In the genomic region with DNA sequence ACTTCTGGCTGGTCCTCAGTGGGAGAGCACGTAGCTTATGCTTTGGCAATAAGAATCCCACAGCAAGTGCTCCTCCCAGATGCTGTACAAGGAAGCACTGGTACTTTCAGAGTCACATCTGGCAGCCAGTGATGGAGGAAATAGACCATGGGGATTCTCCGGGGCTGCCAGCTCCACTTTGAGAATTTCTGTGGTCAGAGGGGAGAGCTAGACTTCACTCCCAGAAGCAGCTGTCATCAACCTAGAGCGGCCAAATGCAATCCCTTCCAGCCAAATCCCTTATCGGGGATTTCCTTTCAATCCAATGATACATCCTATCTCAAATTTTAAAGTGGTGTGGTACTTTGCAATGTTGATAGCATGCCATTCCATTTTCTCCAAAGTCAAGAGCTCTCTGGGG, we compare ENCODE assay signal across 12 mouse cellular contexts.
DNase-seq lines count a peak whose midpoint lies in the region; ATAC-seq and TF ChIP-seq lines count a peak whose summit lies in the region.
"Had no signal": no experiment of that assay in that cellular context is flagged by ENCODE, and none has a peak within 500 bp of the region (broad histone marks: within the 10 kb centered on the region; RNA-seq: fewer than 3 reads in every experiment).

No protein-coding gene starts in this region.

- peak; percentile 6 for DNase-seq in midbrain, postnatal 0 days (ENCODE audit: low spot score)
- DNase-seq in gastrocnemius, postnatal 10 days: peak; percentile 11
- DNase-seq in skeletal muscle tissue, adult 2 months (ENCODE audit: low read depth, low spot score): peak; percentile 51
- no peak for DNase-seq in left cerebral cortex, postnatal 10 days (ENCODE audit: extremely low spot score in 1 of 2, low spot score in 2 of 2)
- DNase-seq in thymus, adult 18-20 months: no peak
- DNase-seq: cerebellum, adult 9-11 months; kidney, postnatal 36 days had no signal

- 80% methylated on average over 4 of the region's 4 CpGs for WGBS in midbrain, postnatal 0 days
- WGBS in midbrain, embryonic 13.5 days: 80% methylated on average over 4 of the region's 4 CpGs
- 32% methylated on average over 4 of the region's 4 CpGs for WGBS in heart, embryonic 15.5 days

- no peaks in the 10 kb centered on the region for H3K9me3 ChIP-seq in midbrain, postnatal 0 days (ENCODE audit: low read length)
- no peaks in the 10 kb centered on the region for H3K9me3 ChIP-seq in midbrain, embryonic 13.5 days
- H3K9me3 ChIP-seq in heart, embryonic 15.5 days (replicated peaks): no peaks in the 10 kb centered on the region
- H3K9me3 ChIP-seq: lung, embryonic 15.5 days; megakaryocyte, embryonic 14.5 days had no signal

- H3K9ac ChIP-seq in midbrain, postnatal 0 days (replicated peaks; ENCODE audit: low read length, poor library complexity, severe bottlenecking): no peak overlapping the region
- H3K9ac ChIP-seq in midbrain, embryonic 13.5 days (replicated peaks): no peak overlapping the region
- no peak overlapping the region for H3K9ac ChIP-seq in heart, embryonic 15.5 days
- H3K9ac ChIP-seq: lung, embryonic 15.5 days had no signal

- H3K4me3 ChIP-seq in midbrain, postnatal 0 days (ENCODE audit: low read depth, low read length): no peak overlapping the region
- H3K4me3 ChIP-seq in midbrain, embryonic 13.5 days (replicated peaks): no peak overlapping the region
- H3K4me3 ChIP-seq in heart, embryonic 15.5 days: no peak overlapping the region
- H3K4me3 ChIP-seq: lung, embryonic 15.5 days; megakaryocyte, embryonic 14.5 days had no signal

- ATAC-seq in midbrain, postnatal 0 days (ENCODE audit: low FRiP score): no peak
- ATAC-seq in midbrain, embryonic 13.5 days: no peak
- ATAC-seq in heart, embryonic 15.5 days (replicated peaks; ENCODE audit: insufficient number of reproducible peaks, insufficient read depth, low FRiP score, low read depth): peak; percentile 67

- no peak for TF ChIP-seq CTCF in midbrain, postnatal 0 days (IDR thresholded peaks at IDR 0.05)

- no peaks in the 10 kb centered on the region for H3K36me3 ChIP-seq in midbrain, postnatal 0 days (ENCODE audit: insufficient read depth, low read length)
- no peaks in the 10 kb centered on the region for H3K36me3 ChIP-seq in midbrain, embryonic 13.5 days
- no peaks in the 10 kb centered on the region for H3K36me3 ChIP-seq in heart, embryonic 15.5 days
- H3K36me3 ChIP-seq: lung, embryonic 15.5 days had no signal

- H3K27ac ChIP-seq in midbrain, postnatal 0 days (ENCODE audit: low read depth, low read length): no peak overlapping the region
- no peak overlapping the region for H3K27ac ChIP-seq in midbrain, embryonic 13.5 days
- peak overlapping the region; percentile 39 for H3K27ac ChIP-seq in heart, embryonic 15.5 days
- H3K27ac ChIP-seq: lung, embryonic 15.5 days had no signal

- H3K4me1 ChIP-seq in midbrain, postnatal 0 days (ENCODE audit: insufficient read depth, low read length): no peaks in the 10 kb centered on the region
- H3K4me1 ChIP-seq in midbrain, embryonic 13.5 days (replicated peaks): no peaks in the 10 kb centered on the region
- H3K4me1 ChIP-seq in heart, embryonic 15.5 days (replicated peaks): peaks cover 6% of the 10 kb centered on the region
- H3K4me1 ChIP-seq: lung, embryonic 15.5 days; megakaryocyte, embryonic 14.5 days had no signal

- intact Hi-C loops in left cerebral cortex, postnatal 10 days (cut with DNase I): no loop called here

- H3K27me3 ChIP-seq in midbrain, postnatal 0 days (ENCODE audit: insufficient read depth, low read length): no peaks in the 10 kb centered on the region
- no peaks in the 10 kb centered on the region for H3K27me3 ChIP-seq in midbrain, embryonic 13.5 days
- no peaks in the 10 kb centered on the region for H3K27me3 ChIP-seq in heart, embryonic 15.5 days
- H3K27me3 ChIP-seq: CH12.LX; lung, embryonic 15.5 days; megakaryocyte, embryonic 14.5 days had no signal

- no peak overlapping the region for H3K4me2 ChIP-seq in midbrain, postnatal 0 days (ENCODE audit: low read depth, low read length, poor library complexity, severe bottlenecking)
- no peak overlapping the region for H3K4me2 ChIP-seq in midbrain, embryonic 13.5 days (replicated peaks)
- H3K4me2 ChIP-seq in heart, embryonic 15.5 days: no peak overlapping the region
- H3K4me2 ChIP-seq: lung, embryonic 15.5 days had no signal

Comparison
In these comparisons a context has a peak if more than half of its experiments do, and no peak if none do; other contexts are left out.
1. DNase-seq: peak in midbrain, postnatal 0 days (single experiment), gastrocnemius, postnatal 10 days (single experiment) and skeletal muscle tissue, adult 2 months (single experiment); none in left cerebral cortex, postnatal 10 days (0 of 2) and thymus, adult 18-20 months (0 of 2).